Mouse (Mus musculus) brain, adult 10 weeks (tissue): ENCODE results near the gene AL607142.1. TPM values are rescaled to one million over a fixed set of nuclear protein-coding genes. Genes with fewer than 3 reads are reported as not detected.

ENCODE experiments used
- polyA plus RNA-seq: library from polyadenylated mRNA; stranded (reverse); fragments of 350-450 nt; fragmentation: Illumina TruSeq; extraction: RNeasy Lipid Tissue Mini Kit (QIAGEN cat#74804); gene quantifications from one replicate; pipeline ENCODE4 v1.2.3, GENCODE M21; 2015; ENCODE audit warnings: low read depth, low replicate concordance

AL607142.1 gene
- polyA plus RNA-seq = not detected

GRCm38 (mm10) chr4:120064696-120065095 is at the start of gene AL607142.1:
AL607142.1 (plus strand) TSS chr4:120064996.

Other genes with a start within 250 kb of the AL607142.1 start
- not detected for gene Edn2, start 96.2 kb downstream of the AL607142.1 start, polyA plus RNA-seq
- gene Foxo6, start 222.4 kb downstream of the AL607142.1 start, polyA plus RNA-seq = 6.4 TPM